Mouse (Mus musculus) thymus, postnatal 0 days (tissue): ENCODE measurements around the gene Proz. TPM values are rescaled to one million over a fixed set of nuclear protein-coding genes. Genes with fewer than 3 reads are reported as not detected.
"Not testable (repeated sequence)": the region's sequence is repeated elsewhere in the genome, so short reads cannot be mapped to it uniquely, and the experiment has no call there.

ENCODE experiments used
- DNase-seq: peaks from one replicate; pipeline ENCODE4 v3.0.0-alpha.2; 2015; ENCODE audit warnings: low spot score
- polyA plus RNA-seq: library from polyadenylated mRNA; unstranded; fragments of >200 nt; fragmentation: Nextera tagmentation; extraction: Ambion mirVana; gene quantifications from 2 replicates; pipeline ENCODE4 v1.2.1, GENCODE M21; 2015

Gene Proz
- 0.71 and 0.95 TPM in 2 replicates for polyA plus RNA-seq

DNA sequence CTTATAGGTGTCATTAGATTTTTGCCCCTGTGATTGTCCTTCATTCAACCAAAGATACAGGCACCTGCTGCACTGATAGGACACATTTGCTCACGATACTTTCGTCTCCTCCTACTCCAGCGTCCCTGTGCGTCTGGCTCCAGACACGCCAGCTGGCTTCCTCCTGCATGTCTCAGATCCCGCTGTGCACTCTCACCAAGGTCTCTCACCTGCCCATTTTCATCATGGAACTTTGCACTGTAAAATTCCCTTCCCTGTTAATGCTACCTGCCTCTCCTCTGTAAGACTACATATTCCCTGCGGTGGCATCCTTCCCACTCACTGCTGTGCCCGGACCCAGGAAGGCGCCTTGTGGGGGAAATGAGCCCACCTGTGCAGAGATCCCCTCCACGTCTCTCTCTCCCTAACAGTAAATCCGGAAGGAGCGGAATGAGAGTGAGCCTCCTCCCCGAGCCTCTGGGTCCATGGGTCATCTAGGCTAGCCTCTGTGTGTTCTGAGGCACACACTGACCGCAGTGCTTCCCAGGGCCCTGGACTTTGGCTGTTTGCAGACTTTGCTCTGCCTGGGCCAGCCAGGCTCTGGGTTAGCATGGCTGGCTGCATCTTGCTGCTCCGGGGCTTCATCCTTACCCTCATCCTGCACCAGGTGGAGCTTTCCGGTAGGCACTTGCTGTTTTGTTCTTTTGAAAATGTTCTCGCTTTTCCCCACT is at the start of gene Proz:
Proz (plus strand) TSS at position 474 of the 710 bp plus-strand sequence.
- DNase-seq: no peak

DNA sequence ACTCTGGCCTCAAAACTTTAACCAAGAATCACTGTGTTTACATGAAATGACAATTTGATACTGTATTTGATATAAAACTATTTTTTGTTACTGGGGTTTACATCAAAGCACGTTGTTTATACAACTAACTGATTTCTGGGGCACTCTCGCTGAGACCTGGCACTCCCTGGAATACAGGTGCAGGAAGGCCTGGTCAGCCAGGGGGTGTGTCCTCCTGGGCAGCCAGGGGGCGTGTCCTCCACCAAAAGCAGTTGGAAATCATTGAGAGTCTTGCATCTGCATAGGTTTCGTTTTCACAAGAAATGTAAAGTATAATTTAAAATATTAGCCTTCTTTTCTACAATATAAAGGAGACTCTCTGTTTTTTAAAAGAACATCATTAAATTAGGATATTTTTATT is 41.2 kb upstream of the Proz start:
- DNase-seq: no peak

DNA sequence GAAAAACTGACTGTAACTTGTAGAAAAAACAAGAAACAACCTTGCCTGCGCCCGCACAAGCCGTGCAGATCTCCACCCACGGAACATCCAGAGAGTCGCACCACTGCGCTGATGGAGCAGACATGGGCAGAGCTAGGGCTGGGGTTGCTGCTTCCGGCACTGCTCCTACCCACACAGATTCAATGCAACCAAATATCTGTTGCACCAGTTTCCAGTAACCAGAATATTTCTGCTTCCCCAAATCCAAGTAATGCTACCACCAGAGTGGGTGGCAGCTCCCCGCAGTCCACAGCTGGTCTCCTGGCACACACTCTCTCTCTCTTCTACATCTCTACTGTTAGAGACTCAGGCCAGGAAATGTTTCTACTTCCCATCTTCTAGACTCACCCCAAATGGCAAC is 38.9 kb upstream of the Proz start:
- no peak for DNase-seq

DNA sequence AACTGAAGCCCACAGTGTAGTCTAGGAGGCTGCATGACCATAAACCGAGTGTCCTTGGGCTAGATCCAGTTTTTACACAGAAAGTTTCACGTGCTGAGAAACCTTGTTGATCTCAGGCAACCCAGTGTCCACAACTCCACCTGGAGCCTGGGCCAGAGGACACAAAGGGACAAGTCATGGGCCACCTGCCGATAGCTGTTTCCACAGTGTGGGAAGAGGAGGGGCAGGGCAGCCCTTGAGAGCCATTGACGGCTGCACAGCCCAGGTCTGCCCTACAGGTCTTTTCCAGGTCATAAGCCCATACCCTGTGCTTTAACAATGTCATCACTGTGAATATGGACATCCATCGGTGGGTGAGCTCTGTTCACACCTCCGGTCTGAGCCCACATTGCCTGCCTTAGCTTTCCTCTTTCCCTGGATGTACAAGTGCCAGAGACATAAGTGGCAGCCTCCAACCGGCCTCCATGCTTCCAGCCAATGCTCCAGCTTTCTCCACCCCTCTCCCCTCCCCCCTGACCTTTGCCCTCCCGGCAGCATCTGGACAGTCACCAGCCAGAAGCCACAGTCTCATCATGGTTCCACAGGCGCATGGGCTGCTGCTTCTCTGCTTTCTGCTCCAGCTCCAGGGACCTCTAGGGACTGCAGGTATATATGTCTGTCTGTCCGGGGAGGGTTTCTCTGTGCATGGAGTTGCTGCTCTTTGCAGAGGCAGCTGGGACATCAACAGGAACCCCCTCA is 35.1 kb upstream of the Proz start, which contains the start of gene F7:
F7 (plus strand) TSS at position 548 of the 738 bp plus-strand sequence.
- no peak for DNase-seq

DNA sequence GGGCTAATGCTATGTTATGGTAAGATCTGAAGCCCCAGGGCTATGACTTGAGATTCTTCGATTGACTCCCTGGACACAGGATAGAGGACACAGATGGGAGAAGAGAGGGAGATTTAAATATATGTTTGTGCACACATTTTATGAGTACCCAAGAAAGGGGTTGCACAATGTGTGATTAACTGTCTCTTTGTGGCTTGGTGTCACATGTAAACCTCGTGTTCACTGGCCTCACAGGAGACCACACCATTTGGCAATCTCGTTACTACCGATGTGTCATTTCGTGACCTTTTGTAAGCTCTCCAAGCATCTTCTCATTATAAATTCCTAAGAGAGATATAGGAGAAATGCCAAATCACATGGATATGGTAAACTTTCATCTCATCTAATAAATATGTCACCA is 33.1 kb upstream of the Proz start:
- DNase-seq: no peak

DNA sequence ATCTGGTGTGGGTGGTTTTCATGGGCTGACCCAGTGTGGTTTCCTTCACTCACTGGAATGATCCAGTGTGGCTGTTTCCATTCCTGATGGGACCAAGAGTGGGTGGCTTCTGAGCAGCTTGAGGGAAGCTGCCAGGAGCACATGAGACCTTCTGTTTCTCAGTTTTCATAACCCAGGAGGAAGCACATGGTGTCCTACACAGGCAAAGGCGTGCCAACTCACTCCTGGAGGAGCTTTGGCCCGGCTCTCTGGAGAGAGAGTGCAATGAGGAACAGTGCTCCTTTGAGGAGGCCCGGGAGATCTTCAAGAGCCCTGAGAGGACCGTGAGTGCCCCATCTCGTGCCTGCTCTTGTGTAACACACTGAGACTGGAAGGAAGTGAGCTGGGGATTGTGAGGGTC is 32.2 kb upstream of the Proz start:
- DNase-seq: no peak

DNA sequence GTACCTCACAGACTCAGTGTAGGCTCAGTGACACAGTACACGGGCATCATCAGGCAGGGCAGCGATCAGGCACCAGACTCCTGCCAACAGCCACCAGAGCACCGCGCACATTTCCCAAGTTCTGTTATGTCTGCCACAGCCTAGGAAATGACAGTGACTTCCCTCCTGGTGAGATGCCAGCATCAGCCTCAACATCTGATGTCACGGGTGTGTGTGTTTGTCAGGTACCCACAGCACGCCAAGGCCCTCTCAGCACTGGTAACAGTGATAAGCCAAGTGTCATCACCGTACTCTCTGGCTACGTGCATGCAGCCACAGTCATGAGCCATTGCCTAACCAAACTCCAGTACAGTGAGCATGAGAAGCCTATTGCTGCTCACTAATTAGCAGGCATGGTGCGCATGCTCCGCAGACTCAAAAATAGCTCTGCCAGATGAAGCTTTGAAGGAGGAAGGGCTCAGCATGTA is 24.3 kb upstream of the Proz start:
- no peak for DNase-seq

DNA sequence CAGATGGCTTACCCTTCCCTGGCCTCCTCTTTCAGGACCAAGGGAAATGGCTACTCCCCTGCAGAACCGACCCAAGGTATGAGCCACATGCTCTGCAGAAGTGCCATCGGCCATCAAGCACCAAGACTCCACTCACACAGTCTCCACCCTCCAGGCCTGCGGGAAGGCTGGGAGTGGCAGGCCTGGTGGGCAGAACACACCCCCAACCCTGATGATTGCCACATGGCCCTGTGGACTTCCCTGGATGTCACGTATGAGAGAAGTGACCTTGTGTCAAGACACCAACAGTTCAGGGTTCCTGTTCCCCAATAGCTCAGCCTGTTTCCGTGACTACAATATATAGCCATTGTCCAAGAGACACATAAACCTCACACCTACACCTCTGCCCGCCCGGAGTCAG is 23.7 kb upstream of the Proz start, which contains the start of gene F10:
F10 (plus strand) TSS at position 294 of the 400 bp plus-strand sequence.
- DNase-seq: no peak

DNA sequence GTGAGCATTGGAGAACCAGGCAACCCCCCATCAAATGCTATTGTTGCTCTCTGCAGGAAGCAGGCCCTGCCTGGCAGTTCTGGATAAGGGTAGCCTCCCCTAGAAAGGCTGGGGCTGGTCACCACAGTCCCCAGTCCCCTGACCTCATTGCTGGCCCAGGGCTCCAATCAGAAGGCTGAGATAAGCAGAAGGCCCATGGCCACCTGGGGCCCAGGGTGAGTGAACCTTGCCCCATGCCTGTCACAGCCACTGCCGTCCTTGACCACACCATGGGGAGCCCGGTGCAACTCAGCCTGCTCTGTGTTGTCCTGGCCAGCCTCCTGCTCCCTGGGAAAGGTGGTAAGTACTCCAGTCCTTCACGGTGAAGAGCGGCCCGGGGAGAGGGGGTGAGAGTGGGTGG is 23.1 kb upstream of the Proz start:
- no peak for DNase-seq

DNA sequence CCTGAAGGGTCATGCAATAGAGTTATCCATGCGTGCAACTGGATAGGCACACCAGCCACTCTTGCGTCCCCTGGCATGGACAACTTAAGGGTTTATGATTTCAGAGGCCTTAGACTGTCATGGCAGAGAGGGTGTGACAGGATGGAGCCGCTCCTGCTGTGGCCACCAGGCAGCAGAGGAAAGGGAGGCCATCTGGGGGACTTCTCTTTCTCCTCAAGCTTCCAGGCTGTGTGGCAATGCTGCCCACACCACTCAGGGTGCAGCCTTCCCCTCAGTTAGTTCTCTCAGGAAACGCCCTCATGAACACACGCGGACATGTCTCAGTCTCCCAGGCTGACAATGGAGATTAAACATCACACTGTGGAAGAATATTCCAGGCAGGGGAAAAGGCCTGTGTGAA is 21.7 kb upstream of the Proz start:
- DNase-seq: no peak

DNA sequence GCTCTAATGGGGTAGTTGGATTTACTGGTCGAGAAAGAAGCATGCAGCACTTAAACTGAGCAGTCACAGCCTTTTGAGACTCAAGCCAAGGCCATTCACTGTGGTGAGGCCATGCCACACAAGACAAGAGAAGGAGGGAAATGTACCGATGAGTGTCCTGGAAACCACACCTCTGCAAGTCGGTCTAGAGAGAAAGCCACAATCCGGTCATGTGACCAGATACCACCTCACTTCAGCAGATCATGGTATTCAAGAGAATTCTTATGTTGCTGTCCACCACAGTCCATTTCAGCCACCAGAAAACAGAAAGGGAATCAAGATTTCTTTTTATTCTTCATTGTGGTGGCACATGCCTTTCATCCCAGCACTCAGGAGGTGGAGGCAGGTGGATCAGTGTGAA is 19.3 kb upstream of the Proz start:
- no peak for DNase-seq

DNA sequence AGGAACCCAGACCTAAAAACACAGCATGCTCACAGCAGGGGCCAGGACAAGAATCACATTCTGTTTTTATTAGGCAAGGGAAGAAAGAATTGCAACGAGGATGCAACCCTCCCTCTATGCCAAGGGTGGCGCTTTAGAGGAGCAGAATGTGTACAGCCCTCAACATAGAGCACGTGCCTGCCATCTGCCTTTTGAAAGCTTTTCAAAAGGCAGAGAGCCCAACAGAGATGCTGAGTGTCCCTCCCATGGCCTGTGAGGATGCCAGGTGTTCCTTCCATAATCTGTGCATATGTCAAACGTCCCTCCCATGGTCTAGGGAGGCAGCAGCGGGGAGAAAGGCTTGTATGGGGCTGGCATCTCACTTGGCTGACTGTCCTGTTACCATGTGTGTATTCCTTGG is 13.1 kb upstream of the Proz start:
- no peak for DNase-seq

DNA sequence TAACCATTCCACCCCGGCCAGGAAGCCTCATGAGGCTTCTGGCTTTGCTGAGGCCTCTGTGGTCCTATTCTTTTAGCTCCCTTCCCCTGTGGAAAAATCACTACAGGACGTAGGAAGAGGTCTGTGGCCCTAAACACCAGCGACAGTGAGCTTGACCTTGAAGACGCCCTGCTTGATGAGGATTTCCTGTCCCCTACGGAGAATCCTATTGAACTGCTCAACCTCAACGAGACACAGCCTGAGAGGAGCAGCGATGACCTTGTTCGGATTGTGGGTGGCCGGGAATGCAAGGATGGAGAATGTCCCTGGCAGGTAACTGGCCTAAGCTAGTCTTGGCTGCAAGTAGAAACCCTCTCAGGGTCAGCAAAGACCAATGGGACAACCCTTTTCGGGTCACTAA is 10.2 kb upstream of the Proz start:
- DNase-seq: no peak

DNA sequence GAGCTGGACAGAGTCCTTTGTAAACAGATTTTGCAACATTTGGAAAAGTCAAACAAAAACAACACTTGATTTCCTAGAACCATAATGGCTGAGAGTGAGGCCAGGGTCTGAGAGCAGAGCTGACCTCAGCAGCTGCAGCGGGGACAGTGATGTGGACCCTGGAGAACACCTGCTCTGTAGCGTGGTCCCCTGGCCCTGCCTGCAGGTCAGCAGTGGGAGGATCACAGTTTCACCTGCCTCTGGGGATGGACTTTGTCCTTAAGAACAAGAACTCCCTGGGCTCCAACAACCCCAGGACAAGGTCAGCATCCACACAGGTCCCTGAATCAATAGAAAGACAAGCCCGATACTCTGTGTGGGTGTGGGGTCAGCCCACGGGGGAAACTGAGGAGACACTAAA is 3.4 kb upstream of the Proz start:
- DNase-seq: no peak

DNA sequence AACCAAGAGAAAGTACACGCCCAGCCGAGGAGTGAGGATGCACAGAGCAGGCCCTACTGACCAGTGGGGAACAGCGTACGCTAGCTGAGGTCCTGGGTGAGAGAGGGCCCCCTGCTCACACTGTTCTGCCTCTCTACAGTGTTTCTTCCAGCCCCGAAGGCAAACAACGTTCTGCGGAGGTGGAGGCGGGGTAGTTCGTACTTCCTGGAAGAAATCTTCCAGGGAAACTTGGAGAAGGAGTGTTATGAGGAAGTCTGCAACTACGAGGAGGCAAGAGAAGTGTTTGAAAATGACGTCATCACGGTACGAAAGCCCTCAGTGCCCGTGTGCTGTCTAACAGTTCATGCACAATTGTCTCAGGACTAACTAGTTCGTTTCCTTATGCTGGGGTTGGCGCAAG is 2.4 kb downstream of the Proz start:
- DNase-seq: no peak

DNA sequence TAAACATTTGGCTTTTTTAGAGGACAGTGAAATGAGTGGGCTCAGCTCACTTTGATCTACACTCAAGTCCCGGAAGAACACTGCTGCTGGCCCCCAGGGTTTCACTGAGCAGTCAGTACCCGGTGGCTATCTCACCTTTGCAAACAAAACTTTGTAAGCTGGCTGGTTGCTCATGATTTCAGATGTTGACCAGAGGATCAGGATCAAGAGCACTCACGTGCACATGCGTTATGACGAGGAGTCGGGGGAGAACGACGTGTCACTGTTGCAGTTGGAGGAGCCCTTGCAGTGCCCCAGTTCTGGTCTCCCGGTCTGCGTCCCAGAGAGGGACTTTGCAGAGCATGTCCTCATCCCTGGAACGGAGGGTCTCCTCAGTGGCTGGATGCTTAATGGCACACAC is 12.5 kb downstream of the Proz start:
- no peak for DNase-seq

DNA sequence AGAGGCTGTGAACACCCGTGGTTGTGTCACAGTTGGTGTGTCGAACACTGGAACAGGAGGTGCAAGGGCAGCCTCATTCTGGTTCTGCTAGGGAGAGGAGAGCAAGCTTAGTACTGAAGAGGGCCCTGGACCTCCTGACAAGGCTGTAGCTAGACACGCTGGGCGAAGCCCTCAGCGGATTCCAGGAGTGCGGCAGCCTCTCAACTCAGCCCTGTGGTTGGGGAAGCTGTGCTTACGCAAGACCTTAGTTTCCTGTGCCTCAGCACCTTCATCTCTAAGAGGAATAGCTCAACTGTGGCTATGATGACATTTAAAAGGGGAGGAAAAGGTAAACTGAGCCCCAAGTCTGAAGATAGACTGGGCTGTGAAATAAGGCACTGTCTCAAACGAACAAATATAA is 14.3 kb downstream of the Proz start:
- no peak for DNase-seq

DNA sequence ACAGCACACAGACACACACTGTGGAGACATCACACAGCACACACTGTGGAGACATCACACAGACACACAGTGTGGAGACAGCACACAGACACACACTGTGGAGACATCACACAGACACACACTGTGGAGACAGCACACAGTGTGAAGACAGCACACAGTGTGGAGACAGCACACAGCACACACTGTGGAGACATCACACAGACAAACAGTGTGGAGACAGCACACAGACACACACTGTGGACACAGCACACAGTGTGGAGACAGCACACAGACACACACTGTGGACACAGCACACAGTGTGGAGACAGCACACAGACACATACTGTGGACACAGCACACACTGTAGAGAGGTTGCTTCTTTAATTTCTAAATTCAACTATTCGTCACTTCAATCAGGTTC is 14.9 kb downstream of the Proz start:
- DNase-seq: not testable (repeated sequence)

DNA sequence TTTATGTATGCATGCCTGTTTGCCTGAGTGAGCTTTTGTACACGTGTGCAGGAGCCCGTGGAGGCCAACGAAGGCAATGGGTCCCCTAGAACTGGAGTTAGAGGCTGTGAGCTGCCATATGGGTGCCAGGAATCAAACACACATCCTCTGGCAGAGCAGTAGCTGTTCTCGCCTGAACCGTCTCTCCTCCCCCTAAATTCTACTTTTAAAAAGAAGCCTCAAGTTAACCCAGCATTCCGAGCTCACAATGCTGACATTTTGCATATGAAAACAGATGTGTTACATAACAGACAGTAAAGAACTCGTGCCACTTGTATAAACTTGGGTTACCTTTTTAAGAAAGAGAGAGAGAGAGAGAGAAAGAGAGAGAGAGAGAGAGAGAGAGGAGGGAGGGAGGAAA is 16.8 kb downstream of the Proz start:
- no peak for DNase-seq

DNA sequence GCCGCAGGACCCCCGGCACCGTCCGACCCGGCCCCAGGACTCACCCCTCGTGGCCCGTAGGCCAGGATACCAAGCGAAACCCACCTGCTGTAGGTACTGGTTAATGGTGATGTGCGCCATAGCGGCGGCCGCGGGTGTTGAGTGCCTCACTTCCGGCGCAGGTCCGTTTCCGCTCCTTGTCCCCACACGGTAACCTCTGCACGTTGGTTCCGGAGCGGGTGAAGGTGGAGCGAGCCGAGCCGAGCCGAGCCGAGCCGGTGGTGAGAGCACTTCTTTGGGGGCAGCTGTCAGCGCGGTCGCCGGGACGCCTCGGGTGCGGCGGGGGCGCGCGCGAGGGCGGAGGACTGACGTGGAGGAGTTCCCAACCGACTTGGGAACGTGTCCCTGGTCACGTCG is 44.0 kb downstream of the Proz start:
- DNase-seq: peak; percentile 90

DNA sequence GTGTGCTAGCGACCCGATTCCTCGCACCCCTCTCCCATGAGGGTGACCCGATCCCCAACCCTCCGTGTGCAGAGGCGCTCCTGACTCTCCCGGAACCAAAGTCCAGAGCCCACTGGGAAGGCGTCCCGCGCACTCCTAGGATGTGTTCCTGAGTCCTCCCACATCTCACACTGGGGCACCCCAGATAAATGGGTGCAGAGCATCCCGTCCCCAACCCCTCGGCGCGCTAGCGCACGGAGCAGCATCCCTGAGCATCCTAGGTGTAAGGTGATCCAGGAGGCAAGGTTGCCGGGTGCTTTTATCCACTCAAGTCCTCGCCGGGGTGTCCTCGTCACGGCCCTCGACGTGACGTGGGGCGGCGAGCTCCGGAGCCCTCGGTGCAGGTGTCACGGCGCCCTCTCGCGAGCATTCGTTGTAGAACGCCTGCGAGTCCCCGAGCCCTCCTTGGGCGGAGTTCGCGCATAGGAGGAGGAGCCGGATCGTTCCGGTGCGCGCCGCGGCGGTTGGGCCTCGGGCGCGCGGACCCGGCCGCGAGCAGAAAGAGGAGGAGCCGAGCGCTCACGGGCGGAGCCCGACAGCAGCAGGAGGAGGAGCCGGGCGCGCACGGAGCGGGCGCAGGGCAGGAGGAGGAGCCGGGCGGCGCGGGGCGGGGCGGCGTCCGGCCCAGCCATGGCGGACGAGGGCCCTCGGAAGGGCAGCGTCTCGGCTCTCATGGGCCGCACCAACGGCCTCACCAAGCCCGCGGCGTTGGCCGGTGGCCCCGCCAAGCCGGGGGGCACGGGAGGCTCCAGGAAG is 44.6 kb downstream of the Proz start, which contains the start of the genes Pcid2 and Cul4a:
Pcid2 (minus strand) TSS at position 373 of the 795 bp plus-strand sequence.
Cul4a (plus strand) TSS at position 535 of the 795 bp plus-strand sequence.
- peak; percentile 99 for DNase-seq
